Mouse (Mus musculus) left cerebral cortex, adult 8-10 months (tissue): ENCODE data around the gene Atp2c1. TPM values are rescaled to one million over a fixed set of nuclear protein-coding genes. Genes with fewer than 3 reads are reported as not detected.

ENCODE experiments used
- DNase-seq, 2 experiments: peaks; one replicate each; pipeline ENCODE4 v3.0.0; 2022; ENCODE audit warnings: low spot score in 2 of 2
- total RNA-seq, 4 experiments: library from RNA; stranded (reverse); gene quantifications; 2 replicates each; pipeline ENCODE4 v1.2.4; 2022

Gene Atp2c1
- total RNA-seq, 4 experiments from 2014 or later = 180 to 197 (median 186) TPM

- DNase-seq = no peak
Measured at GRCm38 (mm10) chr9:105368605-105369004, 158.5 kb downstream of the Atp2c1 start.

GRCm38 (mm10) chr9:105366199-105366598 lies 160.9 kb downstream of the Atp2c1 start:
- DNase-seq = no peak

GRCm38 (mm10) chr9:105363520-105364231 lies 163.4 kb downstream of the Atp2c1 start:
- DNase-seq = no peak

GRCm38 (mm10) chr9:105362181-105362580 lies 164.9 kb downstream of the Atp2c1 start:
- DNase-seq = no peak

Other genes starting within 250 kb of the Atp2c1 start
- 10 to 100 TPM; 10.0 to 14.2 (median 11.4) TPM for gene Aste1, start 131.9 kb downstream of the Atp2c1 start, total RNA-seq
- gene Nek11, start 131.8 kb downstream of the Atp2c1 start, total RNA-seq = 1 to 10 TPM in 3 of 4 experiments, under 1 TPM in 1; 0.81 to 2.5 (median 1.8) TPM
- gene Pik3r4, start 115.7 kb upstream of the Atp2c1 start, total RNA-seq = 10 to 100 TPM; 43.6 to 48.9 (median 45.1) TPM